Mouse (Mus musculus): Measurements from ENCODE around the gene Prkag1.
"Not testable (repeated sequence)": the region's sequence is repeated elsewhere in the genome, so short reads cannot be mapped to it uniquely, and the experiment has no call there.

Gene Prkag1

GRCm38 (mm10) chr15:98820937-98821336 lies 10.4 kb downstream of the Prkag1 start:
- DNase-seq, result no peak

- DNase-seq, result no peak
Observed at GRCm38 (mm10) chr15:98818171-98818570, 13.2 kb downstream of the Prkag1 start.

- DNase-seq, result no peak
Observed at GRCm38 (mm10) chr15:98812741-98813424, 18.4 kb downstream of the Prkag1 start.

GRCm38 (mm10) chr15:98810212-98810611 lies 21.1 kb downstream of the Prkag1 start:
- DNase-seq, result not testable (repeated sequence)

- DNase-seq, result no peak
Observed at GRCm38 (mm10) chr15:98809390-98809789, 21.9 kb downstream of the Prkag1 start, which contains the start of gene Ddn. Ddn (minus strand) TSS chr15:98809490.

GRCm38 (mm10) chr15:98808651-98809134 lies 22.6 kb downstream of the Prkag1 start:
- no peak for DNase-seq

- DNase-seq, result peak; percentile 66 to 79
Observed at GRCm38 (mm10) chr15:98807895-98808650, 23.2 kb downstream of the Prkag1 start.

- DNase-seq, result peak in 1 of 2 experiments; percentile 44
Observed at GRCm38 (mm10) chr15:98806809-98807770, 24.2 kb downstream of the Prkag1 start.

GRCm38 (mm10) chr15:98806071-98806808 lies 25.1 kb downstream of the Prkag1 start:
- DNase-seq, result no peak

- DNase-seq, result peak; percentile 42 to 43
Observed at GRCm38 (mm10) chr15:98805324-98806040, 25.8 kb downstream of the Prkag1 start.

- DNase-seq, result peak; percentile 76 to 81
Observed at GRCm38 (mm10) chr15:98804054-98804453, 27.3 kb downstream of the Prkag1 start.

GRCm38 (mm10) chr15:98802926-98803325 lies 28.4 kb downstream of the Prkag1 start:
- no peak for DNase-seq

- peak; percentile 56 to 69 for DNase-seq
Observed at GRCm38 (mm10) chr15:98799396-98799795, 31.9 kb downstream of the Prkag1 start.

- no peak for DNase-seq
Observed at GRCm38 (mm10) chr15:98798903-98799302, 32.4 kb downstream of the Prkag1 start.

GRCm38 (mm10) chr15:98797835-98798492 lies 33.4 kb downstream of the Prkag1 start:
- no peak for DNase-seq

GRCm38 (mm10) chr15:98796803-98797595 lies 34.3 kb downstream of the Prkag1 start:
- DNase-seq, result no peak

- DNase-seq, result no peak
Observed at GRCm38 (mm10) chr15:98793141-98793698, 38.1 kb downstream of the Prkag1 start.

GRCm38 (mm10) chr15:98792233-98793020 lies 38.9 kb downstream of the Prkag1 start:
- no peak for DNase-seq

GRCm38 (mm10) chr15:98791771-98792170 lies 39.5 kb downstream of the Prkag1 start:
- no peak for DNase-seq

All from thymus, postnatal 36 days (tissue).